Mouse (Mus musculus): Measurements from ENCODE around the gene Dhx38.

Gene Dhx38

GRCm38 (mm10) chr8:109565498-109566333, at the start of gene Dhx38, which contains the start of gene Txnl4b:
TSS of gene Dhx38 (minus strand) at chr8:109565861.
TSS of gene Txnl4b (plus strand) at chr8:109565892.
- peak; percentile 99 for DNase-seq

- DNase-seq: no peak
Observed at GRCm38 (mm10) chr8:109614243-109615210, 48.9 kb upstream of the Dhx38 start, which contains the start of gene Pkd1l3. TSS of gene Pkd1l3 (plus strand) at chr8:109614517.

- DNase-seq: peak in 1 of 2 experiments; percentile 40
Observed at GRCm38 (mm10) chr8:109609153-109609502, 43.5 kb upstream of the Dhx38 start.

- peak; percentile 95 to 96 for DNase-seq
Observed at GRCm38 (mm10) chr8:109608271-109609152, 42.9 kb upstream of the Dhx38 start, which contains the start of gene Dhodh. TSS of gene Dhodh (minus strand) at chr8:109608673.

GRCm38 (mm10) chr8:109607650-109608049, 42.0 kb upstream of the Dhx38 start:
- no peak for DNase-seq

- DNase-seq: no peak
Observed at GRCm38 (mm10) chr8:109606725-109607124, 41.1 kb upstream of the Dhx38 start.

GRCm38 (mm10) chr8:109595854-109596253, 30.2 kb upstream of the Dhx38 start:
- peak in 1 of 2 experiments; percentile 40 for DNase-seq

GRCm38 (mm10) chr8:109593117-109593788, 27.6 kb upstream of the Dhx38 start:
- DNase-seq: peak; percentile 15 to 18

- no peak for DNase-seq
Observed at GRCm38 (mm10) chr8:109592164-109592563, 26.5 kb upstream of the Dhx38 start.

- no peak for DNase-seq
Observed at GRCm38 (mm10) chr8:109591367-109591766, 25.7 kb upstream of the Dhx38 start.

- DNase-seq: no peak
Observed at GRCm38 (mm10) chr8:109590901-109591300, 25.2 kb upstream of the Dhx38 start.

- DNase-seq: peak; percentile 58 to 69
Observed at GRCm38 (mm10) chr8:109586972-109587504, 21.4 kb upstream of the Dhx38 start.

- DNase-seq: no peak
Observed at GRCm38 (mm10) chr8:109585652-109586051, 20.0 kb upstream of the Dhx38 start.

GRCm38 (mm10) chr8:109584830-109585229, 19.2 kb upstream of the Dhx38 start:
- no peak for DNase-seq

- no peak for DNase-seq
Observed at GRCm38 (mm10) chr8:109584293-109584692, 18.6 kb upstream of the Dhx38 start.

GRCm38 (mm10) chr8:109578900-109579301, 13.2 kb upstream of the Dhx38 start, which contains the start of gene Hp:
TSS of gene Hp (minus strand) at chr8:109579172.
- no peak for DNase-seq

- DNase-seq: no peak
Observed at GRCm38 (mm10) chr8:109576311-109576710, 10.7 kb upstream of the Dhx38 start.

- no peak for DNase-seq
Observed at GRCm38 (mm10) chr8:109571139-109571538, 5.5 kb upstream of the Dhx38 start.

- no peak for DNase-seq
Observed at GRCm38 (mm10) chr8:109564766-109565165, 895 bp downstream of the Dhx38 start.

GRCm38 (mm10) chr8:109563881-109564280, 1.8 kb downstream of the Dhx38 start:
- no peak for DNase-seq

GRCm38 (mm10) chr8:109551663-109552062, 14.0 kb downstream of the Dhx38 start:
- no peak for DNase-seq
